Mouse (Mus musculus): ENCODE data around the gene Lypd6b.
A peak's percentile ranks its signal among the peaks of the same experiment; 100 is the strongest.

Gene Lypd6b

GRCm38 (mm10) chr2:49818126-49818525 is 30.6 kb downstream of the Lypd6b start:
- no peak for DNase-seq (ENCODE audit: low spot score in 2 of 2)

- DNase-seq (ENCODE audit: low spot score in 2 of 2) = no peak
These were observed 34.8 kb downstream of the Lypd6b start for GRCm38 (mm10) chr2:49822312-49822711.

GRCm38 (mm10) chr2:49825588-49825987 is 38.1 kb downstream of the Lypd6b start:
- no peak for DNase-seq (ENCODE audit: low spot score in 2 of 2)

GRCm38 (mm10) chr2:49827756-49828155 is 40.3 kb downstream of the Lypd6b start:
- DNase-seq (ENCODE audit: low spot score in 2 of 2) = no peak

GRCm38 (mm10) chr2:49830369-49830768 is 42.9 kb downstream of the Lypd6b start:
- DNase-seq (ENCODE audit: low spot score in 2 of 2) = no peak

- no peak for DNase-seq (ENCODE audit: low spot score in 2 of 2)
These were observed 44.9 kb downstream of the Lypd6b start for GRCm38 (mm10) chr2:49832277-49832803.

- DNase-seq (ENCODE audit: low spot score in 2 of 2) = no peak
These were observed 50.1 kb downstream of the Lypd6b start for GRCm38 (mm10) chr2:49837454-49838059.

- DNase-seq (ENCODE audit: low spot score in 2 of 2) = peak in 1 of 2 experiments; percentile 15
These were observed 51.1 kb downstream of the Lypd6b start for GRCm38 (mm10) chr2:49838611-49839010.

GRCm38 (mm10) chr2:49840573-49840972 is 53.1 kb downstream of the Lypd6b start:
- DNase-seq (ENCODE audit: low spot score in 2 of 2) = no peak

GRCm38 (mm10) chr2:49841089-49841488 is 53.6 kb downstream of the Lypd6b start:
- no peak for DNase-seq (ENCODE audit: low spot score in 2 of 2)

- DNase-seq (ENCODE audit: low spot score in 2 of 2) = no peak
These were observed 57.6 kb downstream of the Lypd6b start for GRCm38 (mm10) chr2:49845104-49845503.

GRCm38 (mm10) chr2:49846097-49846496 is 58.6 kb downstream of the Lypd6b start:
- DNase-seq (ENCODE audit: low spot score in 2 of 2) = no peak

- no peak for DNase-seq (ENCODE audit: low spot score in 2 of 2)
These were observed 59.4 kb downstream of the Lypd6b start for GRCm38 (mm10) chr2:49846880-49847279.

GRCm38 (mm10) chr2:49847831-49848230 is 60.3 kb downstream of the Lypd6b start:
- DNase-seq (ENCODE audit: low spot score in 2 of 2) = no peak

GRCm38 (mm10) chr2:49849771-49850170 is 62.3 kb downstream of the Lypd6b start:
- DNase-seq (ENCODE audit: low spot score in 2 of 2) = no peak

- no peak for DNase-seq (ENCODE audit: low spot score in 2 of 2)
These were observed 64.5 kb downstream of the Lypd6b start for GRCm38 (mm10) chr2:49851977-49852376.

GRCm38 (mm10) chr2:49856161-49856564 is 68.7 kb downstream of the Lypd6b start:
- no peak for DNase-seq (ENCODE audit: low spot score in 2 of 2)

GRCm38 (mm10) chr2:49856584-49856983 is 69.1 kb downstream of the Lypd6b start:
- DNase-seq (ENCODE audit: low spot score in 2 of 2) = no peak

GRCm38 (mm10) chr2:49860219-49860962 is 72.9 kb downstream of the Lypd6b start:
- DNase-seq (ENCODE audit: low spot score in 2 of 2) = no peak

GRCm38 (mm10) chr2:49860969-49861592 is 73.6 kb downstream of the Lypd6b start:
- DNase-seq (ENCODE audit: low spot score in 2 of 2) = no peak

- no peak for DNase-seq (ENCODE audit: low spot score in 2 of 2)
These were observed 74.2 kb downstream of the Lypd6b start for GRCm38 (mm10) chr2:49861658-49862057.

- no peak for DNase-seq (ENCODE audit: low spot score in 2 of 2)
These were observed 80.8 kb downstream of the Lypd6b start for GRCm38 (mm10) chr2:49868116-49868858.

Data from frontal cortex, postnatal 10 days (tissue).